Mouse (Mus musculus) C2C12 (cell line): ENCODE results near the gene Mamld1.

Experiments used
- CEBPB ChIP-seq: IDR thresholded peaks from one replicate; pipeline ENCODE4 v1.6.1; 2011; ENCODE audit warnings: low read depth, mild to moderate bottlenecking, control low read depth, moderate library complexity
- CTCF ChIP-seq: IDR thresholded peaks from one replicate; pipeline ENCODE4 v1.5.1; 2011; ENCODE audit not compliant: control insufficient read depth, insufficient read depth, insufficient read length
- MAX ChIP-seq: IDR thresholded peaks from one replicate; pipeline ENCODE4 v1.6.1; 2011; ENCODE audit warnings: mild to moderate bottlenecking, control low read depth
- MYOD1 ChIP-seq: IDR thresholded peaks from one replicate; pipeline ENCODE4 v1.6.1; 2011; ENCODE audit warnings: low read depth; ENCODE audit not compliant: control insufficient read depth, insufficient read length
- USF1 ChIP-seq: IDR thresholded peaks from one replicate; pipeline ENCODE4 v1.6.1; 2011; ENCODE audit warnings: low read depth, mild to moderate bottlenecking, control low read depth, moderate library complexity

GRCm38 (mm10) chrX:71024718-71025117, 25.3 kb upstream of the Mamld1 start:
- TF ChIP-seq MYOD1 (no peak), CTCF (no peak), USF1 (no peak), CEBPB (no peak), MAX (no peak)
